Mouse (Mus musculus): ENCODE measurements around the gene Ermp1.

GRCm38 (mm10) chr19:29583734-29584133, 64.5 kb downstream of the Ermp1 start:
- TF ChIP-seq CTCF (IDR thresholded peaks at IDR 0.05; ENCODE audit: low read depth) (no peak), EP300 (IDR thresholded peaks at IDR 0.05; ENCODE audit: low read depth) (no peak)
